Mouse (Mus musculus) neutrophil, adult 5-6 weeks (primary cell): ENCODE results near the gene Folr1. TPM values are rescaled to one million over a fixed set of nuclear protein-coding genes. Genes with fewer than 3 reads are reported as not detected.

Source experiments
- ATAC-seq: fragments of 151-379, 151-347 bp; 2 replicates; pipeline ENCODE4 v1.8.0; 2017; ENCODE audit warnings: mild to moderate bottlenecking, moderate TSS enrichment; ENCODE audit not compliant: insufficient number of reproducible peaks, poor library complexity, low FRiP score, severe bottlenecking; ENCODE audit errors: extremely low read depth
- total RNA-seq: library from RNA; stranded (forward); fragments of 200-1000 nt; gene quantifications from 2 replicates; pipeline ENCODE4 v1.2.3, GENCODE M21; 2017

The Folr1 gene
- 1.0 TPM in 1 of 2 replicates, not detected in the other for total RNA-seq

GRCm38 (mm10) chr7:101870629-101871028 lies at the start of gene Folr1:
Gene Folr1, minus strand, starts transcription at chr7:101870788.
- no peak for ATAC-seq

- peak; percentile 76 for ATAC-seq
Measured at GRCm38 (mm10) chr7:101918071-101918470, 47.5 kb upstream of the Folr1 start.

GRCm38 (mm10) chr7:101911982-101912381 lies 41.4 kb upstream of the Folr1 start:
- no peak for ATAC-seq

GRCm38 (mm10) chr7:101910138-101910537 lies 39.5 kb upstream of the Folr1 start:
- ATAC-seq = no peak

GRCm38 (mm10) chr7:101908367-101908766 lies 37.8 kb upstream of the Folr1 start:
- no peak for ATAC-seq

GRCm38 (mm10) chr7:101906696-101907095 lies 36.1 kb upstream of the Folr1 start:
- no peak for ATAC-seq

- ATAC-seq = no peak
Measured at GRCm38 (mm10) chr7:101906287-101906681, 35.7 kb upstream of the Folr1 start, which contains the start of gene Tomt. Gene Tomt, minus strand, starts transcription at chr7:101906359.

- ATAC-seq = peak; percentile 94
Measured at GRCm38 (mm10) chr7:101905561-101906286, 35.1 kb upstream of the Folr1 start, which contains the start of gene Lamtor1. Gene Lamtor1, plus strand, starts transcription at chr7:101905904.

GRCm38 (mm10) chr7:101902846-101903245 lies 32.3 kb upstream of the Folr1 start:
- ATAC-seq = no peak

GRCm38 (mm10) chr7:101901969-101902368 lies 31.4 kb upstream of the Folr1 start:
- no peak for ATAC-seq

- ATAC-seq = no peak
Measured at GRCm38 (mm10) chr7:101900331-101901097, 29.9 kb upstream of the Folr1 start.

GRCm38 (mm10) chr7:101896104-101897066 lies 25.8 kb upstream of the Folr1 start:
- peak; percentile 94 for ATAC-seq

- no peak for ATAC-seq
Measured at GRCm38 (mm10) chr7:101895695-101896094, 25.1 kb upstream of the Folr1 start.

GRCm38 (mm10) chr7:101888460-101888859 lies 17.9 kb upstream of the Folr1 start:
- no peak for ATAC-seq

GRCm38 (mm10) chr7:101886274-101886673 lies 15.7 kb upstream of the Folr1 start:
- ATAC-seq = no peak

- ATAC-seq = no peak
Measured at GRCm38 (mm10) chr7:101884160-101884559, 13.6 kb upstream of the Folr1 start.

- ATAC-seq = no peak
Measured at GRCm38 (mm10) chr7:101882413-101883154, 12.0 kb upstream of the Folr1 start.

- no peak for ATAC-seq
Measured at GRCm38 (mm10) chr7:101880855-101881254, 10.3 kb upstream of the Folr1 start.
